Mouse (Mus musculus): Measurements from ENCODE around the gene Man1a2.

The Man1a2 gene

DNA sequence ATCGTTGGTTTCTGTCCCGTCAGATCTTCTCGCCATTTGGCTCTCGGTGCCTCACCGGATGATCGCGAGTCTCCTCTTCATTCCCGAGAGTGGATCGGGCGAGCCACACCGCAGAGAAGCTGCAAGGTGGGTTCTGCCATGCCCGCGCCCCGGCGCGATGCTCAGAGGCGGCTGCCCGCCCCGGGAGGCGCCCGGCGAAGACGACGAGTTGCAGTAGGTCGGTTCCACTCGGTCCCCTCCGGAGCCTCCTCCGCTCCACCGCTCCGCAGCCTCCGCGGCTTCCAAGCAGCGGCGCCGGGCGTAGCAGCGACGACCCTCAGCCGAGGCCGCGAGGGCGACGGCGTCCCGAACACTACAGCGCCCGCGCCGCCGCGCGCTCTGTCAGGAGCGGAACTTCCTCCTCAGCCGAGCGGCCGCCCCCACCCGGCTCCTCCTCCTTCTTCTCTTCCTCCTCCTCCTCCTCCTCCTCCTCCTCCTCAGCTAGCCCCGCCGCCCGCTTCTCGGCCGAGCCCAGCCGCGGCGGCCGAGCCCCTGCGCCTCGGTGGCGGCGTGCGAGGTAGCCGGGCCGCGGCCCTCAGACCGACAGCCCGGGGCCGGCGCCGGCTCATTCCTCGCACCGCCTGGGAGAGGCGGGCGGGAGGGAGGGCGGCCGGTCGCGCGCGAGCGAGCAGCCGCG is at the start of gene Man1a2:
Gene Man1a2 (minus strand): TSS at position 417 of the 676 bp plus-strand sequence.
- peak; percentile 74 for DNase-seq (ENCODE audit: low read depth, low spot score)

DNA sequence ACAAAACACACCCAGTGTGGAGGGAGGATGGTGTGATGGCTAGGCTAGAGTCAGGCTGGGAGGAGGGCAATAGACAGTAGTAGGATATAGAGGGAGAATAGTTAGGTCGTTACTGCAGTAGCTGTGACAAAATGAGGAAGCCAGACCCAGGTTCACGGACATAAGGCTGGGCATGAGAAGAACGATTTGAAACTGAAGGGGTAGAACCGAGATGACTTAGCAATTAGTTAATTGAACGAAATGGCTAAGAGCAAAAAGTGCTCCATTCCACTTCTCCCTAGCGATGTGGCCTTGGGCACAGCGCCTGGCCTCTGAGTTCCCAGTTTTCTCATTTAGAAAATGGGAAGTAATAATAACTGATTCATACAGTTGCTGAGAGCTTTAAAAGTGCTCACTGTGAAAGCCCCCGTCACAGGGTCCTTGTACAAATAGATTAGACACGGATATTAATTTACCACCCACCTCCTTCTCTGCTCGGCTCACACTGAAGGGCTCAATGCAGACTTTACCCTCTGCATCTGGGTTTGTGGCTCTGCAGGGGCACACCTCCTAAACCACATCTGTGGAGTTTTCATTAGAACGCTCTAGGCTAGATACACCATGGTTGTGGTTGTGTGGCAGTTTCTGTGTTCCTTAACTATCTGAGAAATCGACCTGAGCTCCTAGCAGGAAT is 49.3 kb upstream of the Man1a2 start:
- no peak for DNase-seq (ENCODE audit: low read depth, low spot score)

DNA sequence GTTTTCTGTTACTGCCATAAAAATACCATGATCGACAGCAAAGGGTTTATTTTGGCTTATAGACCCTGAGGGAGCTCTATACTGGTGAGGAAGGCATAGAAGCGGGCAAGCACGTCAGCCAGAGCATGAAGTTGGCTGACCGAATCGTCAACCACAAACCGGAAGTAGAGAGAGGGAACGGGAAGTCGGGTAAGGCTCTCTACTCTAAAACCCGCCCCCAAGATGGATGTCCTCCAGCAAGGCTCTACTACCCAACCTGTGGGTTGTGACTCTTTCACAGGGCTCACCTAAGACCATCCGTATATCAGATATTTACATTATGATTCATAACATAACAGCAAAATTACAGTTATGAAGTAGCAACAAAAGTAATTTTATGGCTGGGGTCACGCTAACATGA is 46.6 kb upstream of the Man1a2 start:
- DNase-seq (ENCODE audit: low read depth, low spot score) = no peak

DNA sequence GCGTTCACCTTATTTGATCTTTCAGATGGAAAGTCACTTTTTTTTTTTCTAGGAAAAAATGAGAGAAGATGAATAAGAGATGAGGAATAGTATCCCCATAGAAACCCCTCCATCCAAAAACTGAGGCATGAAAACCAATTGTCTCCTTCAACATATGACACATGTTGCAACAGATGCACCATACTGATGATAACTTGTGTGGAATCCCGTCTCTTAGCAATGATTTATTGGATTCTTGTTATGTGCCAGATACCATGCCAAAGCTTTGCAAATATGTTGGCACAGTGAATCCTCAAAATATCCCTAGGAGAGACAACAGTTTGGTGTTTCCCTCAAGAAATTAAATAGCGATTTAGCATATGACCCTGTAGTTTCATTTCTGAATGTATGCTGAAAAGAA is 46.0 kb upstream of the Man1a2 start:
- no peak for DNase-seq (ENCODE audit: low read depth, low spot score)

DNA sequence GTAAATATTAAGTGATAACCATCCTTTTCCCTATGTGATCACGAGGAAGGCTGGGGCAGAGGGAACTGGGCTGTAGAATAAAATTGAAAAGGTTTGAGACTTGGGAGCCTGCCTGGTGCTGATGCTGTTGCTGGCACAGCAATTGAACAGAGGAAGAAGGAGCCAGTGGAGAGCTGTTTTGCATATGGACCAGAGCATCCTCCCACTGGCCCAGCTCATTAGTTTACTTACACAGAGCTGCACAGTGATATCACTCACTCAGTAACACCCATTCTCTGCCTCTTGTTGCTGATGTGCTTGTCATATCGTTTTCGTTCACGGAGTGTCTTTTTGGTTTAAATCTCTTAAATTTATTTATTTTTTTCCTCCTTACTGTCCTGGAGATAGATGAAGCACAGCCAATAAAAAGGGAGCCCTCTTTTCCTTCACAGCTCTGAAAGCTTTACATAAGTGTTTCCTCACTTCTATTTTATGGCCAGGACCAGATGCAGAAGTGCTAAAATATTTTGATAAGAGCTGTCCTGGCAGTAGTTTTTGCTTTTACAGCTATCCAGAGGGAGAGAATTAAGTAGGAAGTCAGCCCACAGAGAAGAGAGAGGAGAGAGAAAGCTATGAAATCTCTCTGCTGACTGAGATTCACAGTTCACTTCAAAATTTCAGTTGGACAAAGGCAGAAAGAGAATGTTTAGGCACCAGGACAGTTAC is 42.9 kb upstream of the Man1a2 start:
- DNase-seq (ENCODE audit: low read depth, low spot score) = no peak

DNA sequence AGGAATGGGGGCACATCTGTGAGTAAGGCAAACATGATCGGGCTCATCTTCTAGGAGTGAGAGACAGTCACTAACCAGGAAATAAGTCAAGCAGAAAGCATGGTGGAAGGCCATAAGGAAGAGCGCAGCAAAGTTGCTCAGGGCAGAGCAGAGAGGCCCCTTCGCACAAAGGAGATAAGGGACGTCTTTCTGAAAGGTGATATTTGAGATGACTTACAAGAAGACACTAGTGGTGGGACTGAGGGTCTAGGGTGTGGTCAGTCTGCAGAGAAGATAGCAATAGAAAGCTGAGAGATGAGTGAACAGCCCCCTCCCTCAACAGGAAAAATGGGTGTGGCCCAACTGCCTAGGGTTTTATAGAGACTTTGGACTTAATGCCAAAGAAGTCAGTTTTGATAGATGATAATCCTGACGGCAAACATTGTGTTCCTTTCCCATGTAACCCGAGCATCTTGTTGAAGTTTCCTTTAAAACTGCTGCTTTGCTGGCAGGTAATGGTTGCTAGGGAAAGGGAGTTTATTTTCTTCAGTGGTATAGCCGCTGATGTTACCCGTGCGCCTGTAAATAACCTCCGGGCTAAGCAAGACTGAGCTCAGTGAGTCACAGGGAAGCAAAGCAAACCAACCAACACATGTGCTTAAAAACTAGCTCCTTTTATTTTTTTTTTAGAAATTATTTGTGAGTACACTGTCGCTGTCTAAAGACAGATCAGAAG is 40.8 kb upstream of the Man1a2 start:
- DNase-seq (ENCODE audit: low read depth, low spot score) = no peak

DNA sequence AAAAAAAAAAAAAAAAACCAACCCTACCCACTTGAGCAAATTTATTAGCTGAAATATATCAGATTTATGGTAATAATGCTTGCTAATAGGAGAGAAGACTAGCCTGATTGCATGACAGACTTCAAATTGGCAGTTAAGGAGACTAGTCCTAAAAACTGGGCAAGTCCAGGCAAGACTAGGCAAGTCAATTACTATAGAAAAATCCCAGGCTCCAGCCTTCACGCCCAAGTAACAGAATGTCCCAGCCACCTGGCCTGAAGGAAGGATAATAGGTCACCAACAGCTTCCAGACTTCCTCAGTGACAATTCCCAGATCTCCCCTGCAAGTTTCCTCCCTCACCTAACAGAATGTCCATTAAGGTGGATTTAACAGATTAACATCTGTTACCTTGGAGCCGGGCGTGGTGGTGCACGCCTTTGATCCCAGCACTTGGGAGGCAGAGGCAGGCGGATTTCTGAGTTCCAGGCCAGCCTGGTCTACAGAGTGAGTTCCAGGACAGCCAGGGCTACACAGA is 35.5 kb upstream of the Man1a2 start:
- DNase-seq (ENCODE audit: low read depth, low spot score) = no peak

DNA sequence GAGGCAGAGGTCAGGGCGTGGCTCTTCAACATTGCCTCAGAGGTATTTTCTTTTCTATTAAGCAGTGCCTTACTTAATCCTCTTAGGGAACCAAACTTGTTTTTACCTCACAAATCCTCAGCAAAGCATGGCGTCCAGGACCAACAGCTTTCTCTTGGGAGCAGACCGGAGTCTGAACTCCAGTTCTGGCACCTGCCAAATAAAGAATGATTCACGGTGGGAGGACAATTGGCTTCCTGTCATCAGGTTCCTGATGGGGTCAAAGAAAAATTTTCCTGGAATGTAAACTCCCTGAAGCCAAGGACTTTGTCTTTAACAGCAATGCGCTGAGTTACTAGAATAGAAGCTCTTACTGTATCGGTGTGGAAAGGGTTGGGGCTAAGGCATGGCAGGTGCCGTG is 30.9 kb upstream of the Man1a2 start:
- no peak for DNase-seq (ENCODE audit: low read depth, low spot score)

DNA sequence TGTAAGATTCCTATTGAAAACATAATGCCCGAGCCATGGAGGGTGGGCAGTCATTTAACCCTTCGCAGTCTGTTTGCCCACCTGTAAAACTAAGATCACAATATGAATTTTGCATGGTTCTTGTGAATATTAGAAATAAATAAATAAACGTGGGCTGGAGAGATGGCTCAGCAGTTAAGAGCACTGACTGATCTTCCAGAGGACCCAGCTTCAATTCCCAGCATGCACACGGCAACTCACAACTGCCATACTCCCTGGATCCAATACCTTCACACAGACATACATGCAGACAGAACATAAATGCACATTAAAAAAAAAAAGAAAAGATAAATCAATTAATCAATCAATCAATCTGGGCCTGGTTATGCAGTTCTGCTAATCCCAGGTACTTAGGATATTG is 30.1 kb upstream of the Man1a2 start:
- no peak for DNase-seq (ENCODE audit: low read depth, low spot score)

DNA sequence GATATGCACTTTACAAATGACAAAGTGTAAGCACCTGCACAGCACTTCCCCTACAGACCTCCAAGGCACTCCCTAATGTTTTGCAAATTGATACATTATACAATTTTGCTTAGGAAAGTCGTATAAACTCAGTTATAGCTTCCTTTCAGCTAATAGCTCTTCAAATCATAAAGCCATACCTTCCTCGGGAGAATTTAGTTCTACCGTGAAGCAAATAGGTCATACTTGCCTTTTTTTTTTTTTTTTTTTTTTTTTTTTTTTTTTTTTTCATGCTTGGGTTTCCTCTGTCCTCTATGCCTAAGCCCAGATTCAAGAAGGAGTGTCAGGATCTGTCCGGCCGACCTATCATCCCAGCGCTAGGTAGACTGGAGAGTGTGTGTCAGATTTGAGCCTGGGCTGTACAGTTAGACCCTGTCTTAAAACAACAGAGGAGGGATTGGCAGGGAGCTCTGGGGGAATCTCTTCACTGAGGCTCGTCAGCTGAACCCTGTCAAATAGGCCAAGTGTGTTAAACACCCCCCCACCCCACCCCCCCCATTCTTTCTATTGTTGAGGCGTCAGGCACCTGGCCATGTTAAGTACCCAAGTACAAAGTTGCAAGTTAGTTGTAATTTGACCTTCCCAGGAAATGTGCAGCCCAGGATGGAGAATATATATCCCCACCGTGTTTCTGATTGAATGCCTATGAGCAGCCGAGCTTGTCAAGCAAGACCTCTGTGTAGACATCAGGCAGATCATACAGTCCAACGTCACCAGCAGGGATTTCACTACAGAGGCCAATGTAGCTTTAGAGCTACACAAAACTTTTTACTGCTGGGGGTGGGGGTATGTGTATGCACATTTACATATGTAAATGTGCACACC is 28.1 kb upstream of the Man1a2 start:
- no peak for DNase-seq (ENCODE audit: low read depth, low spot score)

DNA sequence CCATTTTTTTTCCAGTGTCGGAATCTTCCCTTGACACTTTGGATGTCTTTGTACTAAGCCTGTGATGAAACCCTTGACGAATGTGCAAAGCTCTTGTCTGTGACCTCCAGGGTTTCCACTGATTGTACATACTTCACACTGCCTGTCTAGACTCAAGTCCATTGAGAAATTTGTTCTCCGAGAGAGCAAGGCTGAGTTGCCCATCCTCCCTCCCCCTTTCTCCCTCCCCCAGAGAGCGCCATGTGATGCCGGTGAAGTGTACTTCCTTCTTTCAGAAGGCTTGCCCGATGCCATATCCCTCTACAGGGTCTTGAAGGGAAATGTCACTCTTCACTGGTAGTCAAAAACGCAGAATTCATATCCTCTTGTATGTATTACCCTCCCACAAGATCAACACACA is 26.8 kb upstream of the Man1a2 start:
- no peak for DNase-seq (ENCODE audit: low read depth, low spot score)

DNA sequence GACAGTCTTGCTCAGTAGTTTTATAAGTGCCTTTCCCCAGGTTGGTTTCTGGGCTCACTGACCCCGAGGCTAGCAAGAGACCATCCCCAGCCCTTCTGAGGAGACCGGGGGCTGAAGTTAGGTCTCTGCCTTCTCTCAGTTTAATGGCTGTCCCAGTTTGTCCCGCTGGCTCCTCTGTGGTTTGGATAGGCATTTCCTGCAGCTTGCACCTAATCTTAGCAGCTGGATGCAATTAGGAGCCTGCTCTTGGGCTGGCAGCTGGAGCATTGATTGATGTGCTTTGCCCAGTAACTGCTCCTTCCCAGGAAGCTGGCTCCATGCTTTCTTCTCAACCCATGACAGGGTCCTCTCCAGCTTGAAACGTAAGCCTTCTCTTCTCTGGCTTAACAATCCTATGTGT is 26.2 kb upstream of the Man1a2 start:
- peak; percentile 86 for DNase-seq (ENCODE audit: low read depth, low spot score)

DNA sequence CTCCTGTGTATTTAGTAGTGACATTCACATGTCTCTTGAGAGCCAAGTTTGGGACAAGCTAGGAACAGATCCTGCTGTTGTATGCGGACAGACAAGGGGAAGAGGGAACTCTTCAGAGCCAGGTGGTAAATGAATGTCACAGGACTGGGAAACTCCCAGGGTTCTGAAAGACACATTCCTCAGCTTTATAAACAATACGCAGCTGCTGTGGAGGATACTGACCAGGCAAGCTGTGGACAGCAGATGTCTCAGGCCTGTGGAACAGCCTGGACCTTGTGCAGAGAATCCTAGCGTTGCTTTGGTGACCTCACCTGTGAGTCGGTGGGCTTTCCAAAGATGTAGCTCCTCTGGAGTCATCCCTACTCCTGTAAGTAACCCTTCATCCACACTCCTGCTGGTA is 21.8 kb upstream of the Man1a2 start:
- no peak for DNase-seq (ENCODE audit: low read depth, low spot score)

DNA sequence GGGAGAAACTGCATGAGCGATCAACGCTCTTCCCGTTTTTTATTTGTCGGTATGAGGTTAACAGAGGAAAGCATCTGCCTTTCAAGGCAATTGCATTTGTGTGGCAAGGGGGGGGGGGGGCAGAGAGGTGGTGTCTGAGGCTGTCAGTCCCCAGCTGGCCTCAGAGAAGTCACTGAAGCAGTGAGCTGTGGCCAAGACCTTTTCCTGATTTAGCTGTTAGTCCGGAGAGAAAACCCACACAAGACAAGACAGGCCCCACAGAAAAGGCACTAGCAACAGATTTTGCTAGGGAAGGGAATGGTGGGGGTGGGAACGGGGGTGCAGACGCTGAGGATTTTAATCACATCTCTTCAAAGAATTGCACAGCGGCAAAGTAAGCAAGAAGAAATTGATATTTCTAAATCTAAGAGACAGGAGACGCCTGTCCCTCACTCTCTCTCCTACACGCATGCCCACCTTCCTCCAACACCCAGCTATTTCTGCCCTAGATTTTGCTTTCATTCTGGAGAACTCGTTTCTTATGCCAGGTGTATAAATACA is 19.9 kb upstream of the Man1a2 start:
- no peak for DNase-seq (ENCODE audit: low read depth, low spot score)

DNA sequence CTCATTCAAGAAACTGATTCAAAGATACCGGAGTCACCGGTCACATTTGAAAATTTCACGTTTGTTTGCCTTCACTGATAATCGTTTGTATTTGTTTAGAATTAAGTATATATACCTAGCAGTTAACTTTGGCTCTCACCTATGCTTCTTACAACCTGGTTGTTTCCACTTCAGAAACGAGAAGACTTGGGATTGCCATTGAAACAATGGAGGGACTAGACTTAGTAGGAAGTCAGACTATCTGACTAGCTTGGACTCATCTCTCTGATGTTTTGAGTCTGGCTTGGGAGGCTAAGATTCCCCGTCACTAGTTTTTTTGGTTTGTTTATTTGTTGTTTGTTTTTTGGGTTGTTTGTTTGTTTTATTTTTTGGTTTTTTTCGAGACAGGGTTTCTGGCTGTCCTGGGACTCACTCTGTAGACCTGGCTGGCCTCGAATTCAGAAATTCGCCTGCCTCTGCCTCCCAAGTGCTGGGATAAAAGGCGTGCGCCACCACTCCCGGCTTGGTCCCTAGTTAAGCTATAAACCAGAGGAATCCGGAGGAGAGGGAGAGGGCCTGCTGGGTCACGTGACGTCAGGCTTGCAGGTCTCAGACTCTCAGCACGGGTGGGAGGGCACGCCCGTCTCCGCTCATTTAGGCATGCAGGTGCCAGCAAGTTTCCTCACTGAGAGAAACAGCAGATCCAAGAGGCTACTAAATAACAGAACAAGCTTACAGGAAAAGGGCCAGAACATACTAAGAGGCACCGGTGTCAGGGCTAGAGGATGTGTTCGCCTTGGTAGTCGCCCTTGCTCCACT is 18.7 kb upstream of the Man1a2 start:
- no peak for DNase-seq (ENCODE audit: low read depth, low spot score)

DNA sequence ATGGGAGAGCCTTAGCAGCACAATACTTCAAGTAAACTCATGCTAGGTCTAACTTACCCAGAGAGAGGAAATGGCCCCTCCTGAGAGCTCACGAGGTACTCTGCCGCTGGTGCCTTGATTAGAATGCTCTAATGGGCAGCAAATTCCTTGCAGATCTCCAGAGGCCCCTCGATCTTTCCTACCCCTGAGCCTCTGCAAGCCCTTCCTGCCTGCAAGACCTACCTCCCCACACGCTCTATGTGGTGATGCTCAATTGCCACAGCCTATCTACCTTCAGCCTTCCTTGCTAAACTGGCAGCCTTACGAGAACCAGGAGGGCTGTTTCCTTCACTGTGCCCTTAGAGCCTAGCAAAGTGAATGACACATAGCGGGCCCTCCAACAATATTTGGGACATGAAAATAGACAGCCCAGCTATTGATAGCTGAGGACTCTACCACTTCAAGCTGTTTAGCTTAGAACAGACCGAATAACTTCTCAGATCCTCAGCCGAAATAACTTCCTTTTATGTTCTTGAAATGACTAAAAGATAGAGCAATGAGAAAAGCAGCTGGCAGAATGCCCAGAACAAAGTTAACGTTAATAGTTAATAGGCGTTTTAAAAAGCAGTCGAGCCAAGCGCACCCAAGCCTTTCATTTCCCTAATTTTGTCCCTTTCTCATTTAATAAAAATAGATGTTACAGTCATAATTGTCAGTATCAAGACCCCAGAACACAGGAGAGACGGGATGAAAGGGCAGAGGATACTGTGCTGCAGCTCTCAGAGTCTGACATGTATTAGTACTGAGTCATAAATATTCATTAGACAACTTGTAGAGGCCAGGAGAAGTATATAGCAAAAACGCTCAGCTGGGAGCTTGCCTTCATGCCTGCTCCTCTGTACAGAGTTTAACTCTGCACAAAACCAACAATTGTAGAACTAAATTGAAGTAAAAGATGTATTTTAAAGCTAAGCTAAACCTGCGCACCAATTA is 17.9 kb upstream of the Man1a2 start:
- no peak for DNase-seq (ENCODE audit: low read depth, low spot score)

DNA sequence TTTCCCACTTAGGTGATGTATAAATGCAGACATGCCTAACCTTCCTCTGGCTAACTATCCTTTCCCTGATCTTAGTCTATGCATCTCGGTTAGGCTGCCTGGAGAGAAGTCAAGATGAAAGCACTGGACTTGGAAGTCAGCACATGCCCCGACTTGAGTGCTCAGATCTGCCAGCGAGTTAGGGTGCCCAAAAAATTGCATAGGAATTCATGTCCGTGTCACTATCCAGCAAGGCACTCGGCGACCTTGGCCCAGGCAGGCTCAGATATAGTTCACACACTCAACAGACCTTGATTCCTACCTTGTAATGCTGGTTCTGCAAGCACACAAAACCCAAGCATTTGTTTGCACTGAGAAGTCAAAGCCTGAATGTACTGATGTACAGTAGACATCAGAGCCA is 3.4 kb upstream of the Man1a2 start:
- DNase-seq (ENCODE audit: low read depth, low spot score) = no peak

DNA sequence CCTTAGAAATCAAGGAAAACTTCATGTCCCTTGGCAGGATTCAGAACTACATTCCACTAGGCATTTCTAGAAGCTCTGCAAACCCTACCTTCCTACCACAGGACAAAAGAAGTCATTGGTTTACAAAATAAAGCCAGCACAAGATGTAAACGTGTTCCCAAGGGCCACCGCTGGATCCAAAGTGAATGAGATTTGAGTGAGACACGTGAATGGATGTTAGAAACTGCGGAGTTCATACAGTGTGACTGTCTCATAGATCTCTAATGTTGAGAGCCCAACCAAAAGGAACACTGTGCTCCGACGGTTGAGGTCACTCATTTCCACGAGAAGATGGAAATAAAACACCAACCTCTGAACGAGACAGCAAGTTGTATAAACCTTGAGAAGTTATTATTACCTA is 1.5 kb upstream of the Man1a2 start:
- no peak for DNase-seq (ENCODE audit: low read depth, low spot score)

Measured in forelimb bud, embryonic 11.5 days (tissue).